Mouse (Mus musculus) midbrain, embryonic 14.5 days (tissue): ENCODE results near the gene Chst3. TPM values are rescaled to one million over a fixed set of nuclear protein-coding genes. Genes with fewer than 3 reads are reported as not detected.
A peak's percentile ranks its signal among the peaks of the same experiment; 100 is the strongest.

Source experiments
- ATAC-seq: fragments of 200-750 bp; cut with Nextera tagmentation; 2 replicates; pipeline ENCODE4 v1.8.0; 2017; ENCODE audit warnings: moderate number of reproducible peaks, moderate library complexity; ENCODE audit not compliant: low FRiP score, low TSS enrichment
- DNase-seq: peaks from one replicate; pipeline ENCODE4 v3.0.0-alpha.2; 2015
- H3K27ac ChIP-seq: fragments of 300-500 bp; sonication (generic); replicated peaks from 2 replicates; pipeline ENCODE4 v1.5.1; 2014; ENCODE audit warnings: mild to moderate bottlenecking, low read depth, low read length, moderate library complexity
- H3K27me3 ChIP-seq: fragments of 300-500 bp; sonication (generic); 2 replicates; pipeline ENCODE4 v1.6.1; 2014; ENCODE audit warnings: low read length, control low read depth, mixed read lengths; ENCODE audit not compliant: control insufficient read depth, insufficient read depth
- H3K36me3 ChIP-seq: fragments of 300-500 bp; sonication (generic); 2 replicates; pipeline ENCODE4 v1.6.1; 2014; ENCODE audit warnings: low read length, control low read depth; ENCODE audit not compliant: control insufficient read depth, insufficient read depth
- H3K4me1 ChIP-seq: fragments of 300-500 bp; sonication (generic); 2 replicates; pipeline ENCODE4 v1.6.1; 2014; ENCODE audit warnings: mild to moderate bottlenecking, antibody characterized with exemption, low read length, control low read depth; ENCODE audit not compliant: control insufficient read depth, insufficient read depth
- H3K4me2 ChIP-seq: fragments of 300-500 bp; sonication (generic); 2 replicates; pipeline ENCODE4 v1.6.1; 2014; ENCODE audit warnings: mild to moderate bottlenecking, low read length, moderate library complexity
- H3K4me3 ChIP-seq: fragments of 300-500 bp; sonication (generic); replicated peaks from 2 replicates; pipeline ENCODE4 v1.5.1; 2014; ENCODE audit warnings: low read depth, low read length
- H3K9ac ChIP-seq: fragments of 300-500 bp; sonication (generic); replicated peaks from 2 replicates; pipeline ENCODE4 v1.6.1; 2014; ENCODE audit warnings: mild to moderate bottlenecking, low read length, moderate library complexity
- H3K9me3 ChIP-seq: fragments of 300-500 bp; sonication (generic); 2 replicates; pipeline ENCODE4 v1.6.1; 2016; ENCODE audit warnings: low read length, control low read depth, mixed read lengths; ENCODE audit not compliant: control insufficient read depth
- WGBS: fragments of 180-500 bp; shearing (Covaris S2); extraction: QIAGEN DNeasy Blood & Tissue Kit; methylation state at CpG from one replicate; pipeline ENCODE4 v1.1.7; 2014; 5-methylcytosine and 5-hydroxymethylcytosine counted together
- polyA plus RNA-seq: library from polyadenylated mRNA; unstranded; fragments of >200 nt; fragmentation: Nextera tagmentation; extraction: Ambion mirVana; gene quantifications from 2 replicates; pipeline ENCODE4 v1.2.1, GENCODE M21; 2014

Gene Chst3
- 0.86 and 0.94 TPM in 2 replicates for polyA plus RNA-seq

DNA sequence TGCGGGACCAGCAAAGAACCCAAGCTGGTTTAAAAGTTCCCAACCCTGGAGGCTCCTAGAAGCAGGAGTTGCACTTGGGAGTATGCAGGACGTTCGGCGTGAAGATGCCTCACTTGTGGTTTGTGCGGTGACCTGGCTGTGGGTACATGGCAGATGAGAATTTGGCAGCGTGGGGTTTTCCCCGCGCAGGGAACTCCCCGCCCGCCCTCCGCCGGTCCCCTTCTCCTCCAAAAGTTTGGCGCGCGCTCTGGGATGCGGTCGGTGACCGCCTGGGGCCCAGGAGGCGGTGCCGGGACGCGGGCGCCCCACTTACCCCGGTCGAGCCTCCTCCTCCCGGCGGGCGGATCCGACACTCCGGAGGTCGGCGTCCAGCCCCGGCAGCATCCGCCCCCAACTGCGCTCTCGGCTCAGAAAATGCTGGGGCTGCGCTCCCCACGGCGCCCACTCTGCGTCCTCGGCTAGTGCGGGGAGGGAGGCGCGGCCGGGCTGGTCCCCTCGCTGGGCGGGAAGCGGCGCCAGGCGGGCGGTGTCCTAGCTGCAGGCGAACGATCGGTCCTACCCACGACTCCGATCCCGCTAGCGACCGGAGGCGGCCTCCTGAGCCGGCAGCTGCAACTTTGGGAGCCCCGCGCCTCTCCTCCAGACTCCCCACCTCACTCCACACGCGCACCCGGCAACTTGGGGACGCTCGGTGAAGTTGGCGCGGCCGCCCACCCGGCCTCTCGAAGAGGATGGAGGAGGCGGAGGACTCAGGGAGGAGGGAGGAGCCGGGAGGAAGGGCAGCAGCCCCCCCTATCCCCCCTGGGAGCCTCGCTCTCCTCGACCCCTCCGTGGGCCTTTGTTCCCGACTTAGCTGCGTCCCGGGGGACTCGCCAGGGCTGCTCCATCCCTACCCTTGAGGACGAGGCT is at the start of gene Chst3:
Gene Chst3, minus strand, starts transcription at position 670 of the 909 bp plus-strand sequence.
- under 1% methylated on average over 74 of the region's 83 CpGs for WGBS
- H3K9me3 ChIP-seq, result no peaks in the 10 kb centered on the region
- no peaks in the 10 kb centered on the region for H3K36me3 ChIP-seq
- peak within 1 kb of the TSS; percentile 57 for H3K9ac ChIP-seq
- H3K4me1 ChIP-seq, result peaks cover 23% of the 10 kb centered on the region
- DNase-seq (peak; percentile 75), ATAC-seq (peak; percentile 73)
- peak within 1 kb of the TSS; percentile 55 for H3K27ac ChIP-seq
- peak within 1 kb of the TSS; percentile 98 for H3K4me2 ChIP-seq
- H3K27me3 ChIP-seq, result no peaks in the 10 kb centered on the region; the same call in 1 of the 2 replicates
- H3K4me3 ChIP-seq, result peak within 1 kb of the TSS; percentile 51

DNA sequence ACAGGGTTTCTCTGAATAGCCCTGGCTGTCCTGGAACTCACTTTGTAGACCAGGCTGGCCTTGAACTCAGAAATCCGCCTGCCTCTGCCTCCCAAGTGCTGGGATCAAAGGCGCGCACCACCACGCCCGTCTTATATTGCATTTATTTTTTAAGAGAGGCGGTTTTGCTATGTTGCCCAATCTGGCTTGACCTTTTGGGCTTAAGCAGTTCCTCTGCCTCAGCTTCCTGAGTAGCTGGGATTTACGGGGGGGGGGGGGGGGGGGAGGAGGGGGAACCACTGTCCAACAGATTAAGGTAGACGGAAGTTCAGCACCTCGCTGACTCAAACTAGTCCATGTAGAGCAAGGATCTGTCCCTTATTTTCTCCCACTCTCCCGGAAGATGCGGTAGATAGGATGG is 49.7 kb upstream of the Chst3 start:
- no peaks in the 10 kb centered on the region for H3K27me3 ChIP-seq
- no peak overlapping the region for H3K4me2 ChIP-seq
- 89% methylated on average over 10 of the region's 11 CpGs for WGBS
- no peaks in the 10 kb centered on the region for H3K36me3 ChIP-seq
- no peak overlapping the region for H3K9ac ChIP-seq
- H3K4me3 ChIP-seq, result no peak overlapping the region
- no peak overlapping the region for H3K27ac ChIP-seq
- no peaks in the 10 kb centered on the region for H3K9me3 ChIP-seq
- DNase-seq (no peak), ATAC-seq (no peak)
- H3K4me1 ChIP-seq, result no peaks in the 10 kb centered on the region

DNA sequence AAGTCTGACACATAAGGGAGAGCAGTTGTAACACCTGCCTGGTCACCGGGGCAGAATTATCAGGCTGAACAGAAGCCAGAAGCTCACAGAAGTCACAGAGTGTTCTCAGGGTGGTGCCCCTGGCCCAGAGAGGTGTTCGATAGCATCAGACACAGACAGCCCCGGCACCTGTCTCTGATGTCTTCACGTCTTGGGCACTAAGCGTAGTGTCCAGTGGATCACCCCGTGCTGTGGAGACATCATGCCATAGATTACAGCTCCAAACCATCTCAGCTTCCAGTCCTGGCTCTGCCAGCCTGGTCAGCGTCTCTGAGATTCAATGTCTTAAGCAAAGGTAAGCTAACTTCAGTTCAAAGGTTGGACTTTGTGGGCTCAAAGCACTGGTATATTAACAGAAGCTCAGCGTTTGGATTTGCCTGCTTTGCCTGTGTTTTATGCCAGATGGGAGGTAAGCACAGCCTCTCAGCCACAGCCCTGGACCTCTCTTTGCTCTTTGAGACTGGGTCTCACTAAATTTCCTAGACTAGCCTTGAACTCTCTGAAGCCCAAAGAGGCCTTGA is 47.9 kb upstream of the Chst3 start:
- Histone ChIP-seq H3K4me3 (no peak overlapping the region), H3K36me3 (no peaks in the 10 kb centered on the region), H3K9me3 (no peaks in the 10 kb centered on the region), H3K4me1 (no peaks in the 10 kb centered on the region), H3K27me3 (no peaks in the 10 kb centered on the region), H3K4me2 (no peak overlapping the region), H3K9ac (no peak overlapping the region), H3K27ac (no peak overlapping the region)
- WGBS, result 88% methylated on average over 8 of the region's 8 CpGs
- DNase-seq (no peak), ATAC-seq (no peak)

DNA sequence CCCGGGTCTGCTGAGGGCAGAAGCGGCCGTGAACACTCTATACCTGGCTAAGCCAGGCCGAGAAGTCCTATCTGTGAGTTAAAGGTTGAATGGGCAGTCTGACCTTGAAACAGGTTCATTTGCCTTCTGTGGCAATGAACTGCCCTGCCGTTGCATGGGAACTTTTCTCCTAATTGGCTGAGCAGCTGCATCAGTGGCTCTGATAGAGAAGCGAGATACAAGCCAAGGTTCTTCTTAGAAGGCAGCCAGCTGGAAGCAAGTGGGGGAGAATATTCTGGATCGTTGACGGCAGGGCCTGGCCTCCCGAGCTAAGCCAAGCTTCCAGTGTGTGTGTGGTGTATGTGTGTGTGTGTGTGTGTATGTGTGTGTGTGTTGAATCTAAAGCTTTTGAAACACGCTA is 46.2 kb upstream of the Chst3 start:
- Histone ChIP-seq H3K4me2 (no peak overlapping the region), H3K9ac (no peak overlapping the region), H3K4me3 (no peak overlapping the region), H3K9me3 (no peaks in the 10 kb centered on the region), H3K36me3 (no peaks in the 10 kb centered on the region), H3K4me1 (no peaks in the 10 kb centered on the region), H3K27me3 (no peaks in the 10 kb centered on the region), H3K27ac (no peak overlapping the region)
- DNase-seq (no peak), ATAC-seq (no peak)
- 83% methylated on average over 10 of the region's 10 CpGs for WGBS

DNA sequence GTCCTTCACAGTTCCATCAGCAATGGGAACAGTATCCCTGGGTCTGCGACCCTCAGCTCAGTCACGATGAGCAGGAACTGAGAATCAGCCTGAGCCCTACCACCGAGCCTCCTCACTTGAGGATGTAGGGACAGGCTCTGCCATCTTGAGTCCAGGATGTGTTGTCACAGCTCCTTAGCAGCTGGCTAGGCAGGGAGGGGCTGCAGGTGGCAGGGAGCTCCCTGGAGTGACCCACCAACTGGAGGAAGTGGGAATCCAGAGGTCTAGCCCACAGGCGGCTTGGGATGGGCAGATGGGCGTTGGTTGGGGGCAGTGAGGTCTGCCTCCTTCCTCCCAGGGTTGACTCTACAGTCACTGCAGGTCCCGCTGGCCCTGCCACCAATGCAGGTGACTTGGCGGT is 44.3 kb upstream of the Chst3 start:
- no peak for DNase-seq
- no peak overlapping the region for H3K4me2 ChIP-seq
- no peaks in the 10 kb centered on the region for H3K9me3 ChIP-seq
- H3K4me3 ChIP-seq, result no peak overlapping the region
- H3K4me1 ChIP-seq, result no peaks in the 10 kb centered on the region
- WGBS, result 89% methylated on average over 7 of the region's 7 CpGs
- no peaks in the 10 kb centered on the region for H3K36me3 ChIP-seq
- no peaks in the 10 kb centered on the region for H3K27me3 ChIP-seq
- H3K9ac ChIP-seq, result no peak overlapping the region
- ATAC-seq, result no peak
- H3K27ac ChIP-seq, result no peak overlapping the region

DNA sequence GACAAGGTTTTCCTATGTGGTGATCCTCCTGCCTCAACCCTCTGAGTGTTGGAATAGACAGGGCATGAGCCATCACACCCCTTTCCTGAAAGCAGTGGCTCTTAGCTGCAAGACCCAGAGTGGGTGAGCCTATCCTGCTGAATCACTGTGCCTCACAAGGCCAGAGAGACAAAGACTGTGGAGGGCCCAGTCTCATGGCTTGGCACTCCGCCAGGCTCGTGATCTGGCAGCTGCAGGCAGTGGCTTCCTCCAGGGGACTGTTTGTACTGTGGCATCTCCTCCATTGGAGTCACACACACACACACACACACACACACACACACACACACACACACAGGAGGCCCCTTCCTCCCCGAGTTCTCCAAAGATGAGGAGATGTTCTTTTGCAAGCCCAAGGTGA is 43.3 kb upstream of the Chst3 start:
- 33% methylated on average over 3 of the region's 3 CpGs for WGBS
- H3K27me3 ChIP-seq, result no peaks in the 10 kb centered on the region
- H3K9ac ChIP-seq, result no peak overlapping the region
- ATAC-seq, result peak; percentile 82
- peak; percentile 89 for DNase-seq
- peak overlapping the region; percentile 21; the same call in 1 of the 2 replicates for H3K27ac ChIP-seq
- no peak overlapping the region for H3K4me3 ChIP-seq
- no peaks in the 10 kb centered on the region for H3K4me1 ChIP-seq
- no peak overlapping the region for H3K4me2 ChIP-seq
- no peaks in the 10 kb centered on the region for H3K9me3 ChIP-seq
- no peaks in the 10 kb centered on the region for H3K36me3 ChIP-seq

DNA sequence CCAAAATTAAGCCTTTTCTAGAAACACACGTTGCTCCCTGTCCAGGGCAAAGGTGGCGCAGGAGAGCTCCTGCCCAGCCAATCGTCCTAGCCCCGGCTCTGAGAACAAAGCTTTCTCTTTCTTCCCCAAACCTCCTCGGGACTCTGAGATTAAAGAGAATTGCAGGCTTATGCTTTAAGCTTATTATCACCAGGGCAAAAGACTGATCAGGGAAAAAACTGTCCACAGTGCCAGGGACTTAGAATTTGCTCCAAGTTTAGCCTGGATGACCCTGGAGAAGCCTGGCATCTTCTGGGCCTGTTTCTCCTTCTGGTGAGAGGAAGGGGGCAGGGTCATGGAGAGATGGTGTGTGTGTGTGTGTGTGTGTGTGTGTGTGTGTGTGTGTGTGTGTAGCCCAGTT is 42.5 kb upstream of the Chst3 start:
- DNase-seq (peak; percentile 28), ATAC-seq (no peak)
- H3K36me3 ChIP-seq, result no peaks in the 10 kb centered on the region
- no peak overlapping the region for H3K9ac ChIP-seq
- 20% methylated on average over 5 of the region's 5 CpGs for WGBS
- no peaks in the 10 kb centered on the region for H3K27me3 ChIP-seq
- H3K4me3 ChIP-seq, result no peak overlapping the region
- 0 out of 2 replicates have a peak overlapping the region, but pooled peaks have one; percentile 21 for H3K27ac ChIP-seq
- no peaks in the 10 kb centered on the region for H3K9me3 ChIP-seq
- no peak overlapping the region for H3K4me2 ChIP-seq
- no peaks in the 10 kb centered on the region for H3K4me1 ChIP-seq

DNA sequence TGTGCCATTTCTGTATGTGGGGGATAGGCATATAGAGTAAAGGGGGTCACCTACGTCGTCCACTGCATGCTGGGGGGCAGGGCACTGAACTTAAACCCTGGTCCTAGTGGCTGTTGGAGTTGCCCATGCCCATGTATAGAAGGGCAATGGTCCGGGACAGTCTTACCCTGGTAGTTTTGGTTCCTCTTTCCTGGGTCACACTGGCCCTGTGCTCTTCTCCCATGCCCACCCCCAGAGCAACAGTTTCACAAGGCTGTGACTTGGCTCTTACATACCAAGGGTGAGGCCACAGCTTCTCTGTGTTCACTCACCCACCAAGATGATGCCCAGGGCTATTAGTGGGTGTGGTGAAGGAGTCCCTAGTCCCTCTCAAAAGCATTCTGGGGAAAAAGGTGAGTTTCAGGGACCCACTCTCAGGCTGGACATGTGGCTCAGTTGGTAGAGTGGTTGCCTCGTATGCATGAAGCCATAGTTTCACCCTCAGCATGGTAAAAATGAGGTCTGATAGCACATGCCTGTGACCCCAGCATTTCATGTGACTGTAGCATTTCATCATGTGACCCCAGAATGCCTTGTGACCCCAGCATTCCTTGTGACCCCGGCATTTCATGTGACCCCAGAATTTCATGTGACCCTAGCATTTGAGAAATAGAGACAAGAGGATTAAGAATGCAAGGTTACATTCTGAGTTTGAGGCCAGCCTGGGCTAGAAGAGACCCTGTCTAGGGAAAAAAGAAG is 41.7 kb upstream of the Chst3 start:
- WGBS, result 89% methylated on average over 5 of the region's 5 CpGs
- no peak for ATAC-seq
- no peaks in the 10 kb centered on the region for H3K27me3 ChIP-seq

More for the DNA sequence above, 41.7 kb upstream of the Chst3 start:
- Histone ChIP-seq H3K4me3 (no peak overlapping the region), H3K36me3 (no peaks in the 10 kb centered on the region), H3K9me3 (no peaks in the 10 kb centered on the region), H3K4me2 (no peak overlapping the region), H3K27ac (no peak overlapping the region), H3K4me1 (no peaks in the 10 kb centered on the region), H3K9ac (no peak overlapping the region)
- DNase-seq, result no peak
